Mouse (Mus musculus) erythroblast, embryonic 14.5 days (primary cell): Measurements from ENCODE around the gene Pdcd1lg2.

Experiments used
- GATA1 ChIP-seq: IDR thresholded peaks from 2 replicates; pipeline ENCODE4 v1.6.1; 2012; ENCODE audit warnings: low read length, inconsistent platforms, mixed read lengths
- TAL1 ChIP-seq: IDR thresholded peaks from 3 replicates; pipeline ENCODE4 v1.6.1; 2012; ENCODE audit warnings: low read length, inconsistent platforms, mixed read lengths

DNA sequence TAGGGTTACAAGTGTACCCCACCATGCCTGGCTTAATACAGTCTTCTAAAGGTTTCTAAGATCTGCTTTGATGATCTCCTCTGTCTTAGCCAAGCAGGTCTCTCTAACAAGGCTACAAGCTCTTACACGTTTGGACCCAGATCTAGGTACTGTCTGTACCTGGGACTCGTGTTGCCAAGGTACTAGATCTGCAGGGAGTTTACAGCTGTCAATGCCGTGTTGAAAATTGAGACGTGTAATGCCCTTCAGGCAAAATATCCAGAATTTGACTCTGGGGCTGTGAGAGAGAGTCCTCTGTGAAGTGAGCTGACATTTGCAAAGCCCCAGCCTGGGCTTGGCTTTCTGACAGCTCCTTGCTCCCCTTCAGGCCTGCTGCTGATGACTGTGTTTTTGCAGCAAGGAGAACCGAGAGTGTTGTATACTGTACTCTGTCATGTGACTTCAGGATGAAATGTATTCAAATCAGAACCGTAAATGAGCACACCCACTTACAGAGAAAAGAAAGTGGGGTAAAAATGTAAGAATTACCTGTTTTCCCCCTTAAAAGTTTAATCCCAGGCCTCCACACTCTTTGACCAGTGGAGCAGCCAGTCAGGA, 85.4 kb downstream of the Pdcd1lg2 start:
- TF ChIP-seq GATA1 (no peak), TAL1 (no peak)
